In genomic region chr2:52317471-52317870, GRCm38 (mm10) we compare ENCODE assay signal across 19 mouse cellular contexts.
"Had no signal": no experiment of that assay in that cellular context is flagged by ENCODE, and none has a peak within 500 bp of the region (broad histone marks: within the 10 kb centered on the region; RNA-seq: fewer than 3 reads in every experiment).

No protein-coding gene starts in this region.

- H3K4me2 ChIP-seq: limb, embryonic 12.5 days; limb, embryonic 15.5 days; liver, embryonic 11.5 days; lung, embryonic 14.5 days; midbrain, embryonic 12.5 days; midbrain, embryonic 15.5 days; neural tube, embryonic 13.5 days had no signal

- DNase-seq: kidney, postnatal 14 days; kidney, postnatal 4 days; left cerebral cortex, postnatal 4 days; liver, postnatal 0 days; lung, embryonic 14.5 days; retina, postnatal 1 day; right cerebral cortex, postnatal 25 days; thymus, adult 2 months; thymus, postnatal 14 days; thymus, postnatal 4 days had no signal

- H3K9ac ChIP-seq: limb, embryonic 12.5 days; limb, embryonic 15.5 days; liver, embryonic 14.5 days; liver, postnatal 0 days; lung, embryonic 14.5 days; midbrain, embryonic 12.5 days; midbrain, embryonic 15.5 days; neural tube, embryonic 13.5 days had no signal

- H3K4me1 ChIP-seq: limb, embryonic 12.5 days; limb, embryonic 15.5 days; midbrain, embryonic 12.5 days; midbrain, embryonic 15.5 days; neural tube, embryonic 13.5 days had no signal

- H3K27me3 ChIP-seq: limb, embryonic 12.5 days; limb, embryonic 15.5 days; midbrain, embryonic 12.5 days; midbrain, embryonic 15.5 days; neural tube, embryonic 13.5 days had no signal

- ATAC-seq: liver, postnatal 0 days; lung, postnatal 0 days; midbrain, embryonic 15.5 days had no signal

- H3K27ac ChIP-seq: limb, embryonic 12.5 days; limb, embryonic 15.5 days; liver, embryonic 14.5 days; macrophage; midbrain, embryonic 12.5 days; midbrain, embryonic 15.5 days; neural tube, embryonic 13.5 days had no signal

- H3K9me3 ChIP-seq: limb, embryonic 12.5 days; limb, embryonic 15.5 days; midbrain, embryonic 12.5 days; midbrain, embryonic 15.5 days; neural tube, embryonic 13.5 days had no signal

- H3K4me3 ChIP-seq: limb, embryonic 12.5 days; limb, embryonic 15.5 days; midbrain, embryonic 12.5 days; midbrain, embryonic 15.5 days; neural tube, embryonic 13.5 days had no signal

- H3K36me3 ChIP-seq: limb, embryonic 12.5 days; limb, embryonic 15.5 days; midbrain, embryonic 12.5 days; midbrain, embryonic 15.5 days; neural tube, embryonic 13.5 days had no signal
